Mouse (Mus musculus) CH12F3 (cell line): ENCODE data around the gene Gemin7.
"Not testable (repeated sequence)": the region's sequence is repeated elsewhere in the genome, so short reads cannot be mapped to it uniquely, and the experiment has no call there.

Source experiments
- in situ Hi-C: fragments of 300-500 bp; cut with MboI; formaldehyde crosslinking; loops from 2 replicates; pipeline ENCODE4 v1.14.3; 2020; ENCODE audit warnings: low sequenced_read_pairs

Gemin7 gene

DNA sequence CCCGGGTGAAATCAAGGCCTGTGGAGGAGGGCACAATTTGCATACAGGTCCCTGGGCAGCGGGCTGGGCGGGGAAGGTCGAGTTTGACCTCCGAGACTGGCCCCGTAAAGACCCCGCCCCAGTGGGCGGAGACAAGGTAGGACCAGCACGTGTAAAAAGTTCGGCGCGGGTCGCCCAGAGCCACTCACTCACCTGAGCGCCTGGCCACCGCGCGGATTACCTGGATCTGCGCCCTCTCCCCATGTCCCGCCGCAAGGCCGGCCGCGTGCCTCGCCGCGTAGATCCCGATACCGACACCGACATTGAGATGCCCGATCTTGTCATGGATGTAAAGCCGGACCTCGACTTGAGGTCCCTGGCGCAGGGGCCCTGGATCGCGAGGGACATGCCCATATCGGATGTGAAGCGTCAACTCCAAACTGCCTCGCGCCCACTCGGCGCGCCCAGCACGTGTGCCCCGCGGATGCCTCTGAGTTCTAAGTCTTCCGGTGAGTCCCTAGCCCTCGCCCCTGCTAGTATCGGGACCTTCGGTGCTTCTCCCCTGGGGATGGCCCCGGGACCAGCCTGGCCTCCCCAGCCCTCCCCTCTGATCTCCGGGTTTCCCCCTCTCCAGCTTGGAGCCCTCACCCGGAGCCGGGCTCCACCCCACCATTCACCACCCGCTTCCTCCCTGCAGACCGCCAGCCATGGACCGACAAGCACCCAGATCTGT, at the start of gene Gemin7, which contains the start of gene Zfp296:
Gene Gemin7, minus strand, starts transcription at position 455 of the 712 bp plus-strand sequence.
Gene Zfp296, plus strand, starts transcription at position 147 of the 712 bp plus-strand sequence.
- in situ Hi-C loops, result no loop called here

- in situ Hi-C loops, result no loop called here
Observed at GRCm38 (mm10) chr7:19623433-19623832, 46.0 kb upstream of the Gemin7 start.

- in situ Hi-C loops, result no loop called here
Observed at GRCm38 (mm10) chr7:19622241-19622640, 44.8 kb upstream of the Gemin7 start.

- in situ Hi-C loops, result no loop called here
Observed at GRCm38 (mm10) chr7:19620811-19621210, 43.4 kb upstream of the Gemin7 start.

- in situ Hi-C loops, result no loop called here
Observed at GRCm38 (mm10) chr7:19619004-19619801, 41.8 kb upstream of the Gemin7 start.

DNA sequence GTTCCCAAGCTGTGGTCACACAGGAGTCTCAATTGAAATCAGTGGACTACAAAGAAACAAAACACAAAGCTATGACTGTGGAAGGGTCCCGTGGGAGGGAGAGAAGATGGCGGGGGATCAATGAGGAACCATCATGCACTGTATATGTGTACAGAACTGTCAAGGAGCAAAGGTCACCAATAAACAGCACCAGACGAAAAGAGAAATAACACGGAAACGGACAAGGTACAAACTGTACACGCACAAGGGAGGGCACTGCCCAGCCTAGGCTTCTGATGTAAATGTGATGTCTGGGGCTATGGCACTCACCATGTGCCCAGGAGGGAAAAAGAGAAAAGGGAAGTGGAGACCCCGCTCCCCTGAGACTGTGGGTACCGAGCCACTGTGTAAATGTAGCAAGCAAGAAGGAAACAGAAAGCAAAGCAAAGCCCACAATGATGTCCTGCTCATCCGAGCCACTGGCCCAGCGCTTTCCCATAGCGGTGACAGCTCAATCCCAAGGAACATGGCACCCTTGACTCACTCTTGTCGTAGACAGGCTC, 37.7 kb upstream of the Gemin7 start:
- in situ Hi-C loops, result no loop called here

- in situ Hi-C loops, result no loop called here
Observed at GRCm38 (mm10) chr7:19610969-19611368, 33.6 kb upstream of the Gemin7 start.

DNA sequence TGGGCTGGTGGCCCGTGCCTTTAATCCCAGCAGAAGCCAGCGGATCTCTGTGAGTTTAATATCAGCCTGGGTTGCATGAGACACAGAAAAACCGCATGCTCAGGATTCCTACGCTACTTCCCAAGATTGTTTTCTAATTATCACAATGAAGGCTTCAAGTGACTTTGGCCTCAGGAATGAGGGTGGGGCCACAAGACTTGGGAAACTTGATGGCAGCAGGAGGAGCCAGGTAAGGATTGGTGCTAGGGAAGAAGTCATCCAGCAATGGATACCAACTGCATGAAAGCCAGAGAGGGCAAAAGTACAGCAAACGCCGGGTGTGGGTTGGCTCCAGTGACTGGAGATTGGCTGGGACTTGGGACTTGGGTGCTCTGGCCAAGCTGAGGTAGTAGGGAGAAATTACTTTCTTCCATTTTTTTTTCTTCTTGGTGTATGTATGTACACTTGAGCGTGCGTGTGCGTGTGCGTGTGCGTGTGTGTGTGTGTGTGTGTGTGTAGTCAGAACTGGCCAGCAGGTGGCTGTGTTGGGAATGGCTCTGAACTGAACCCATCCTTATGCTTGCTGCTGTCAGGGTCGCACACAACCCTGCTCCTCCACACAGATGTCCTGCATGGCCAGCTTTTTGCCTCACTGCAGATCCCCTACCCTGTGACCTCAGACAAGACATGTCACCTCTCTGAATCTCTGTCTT, 32.4 kb upstream of the Gemin7 start:
- in situ Hi-C loops, result no loop called here

- in situ Hi-C loops, result no loop called here
Observed at GRCm38 (mm10) chr7:19607291-19607690, 29.9 kb upstream of the Gemin7 start.

DNA sequence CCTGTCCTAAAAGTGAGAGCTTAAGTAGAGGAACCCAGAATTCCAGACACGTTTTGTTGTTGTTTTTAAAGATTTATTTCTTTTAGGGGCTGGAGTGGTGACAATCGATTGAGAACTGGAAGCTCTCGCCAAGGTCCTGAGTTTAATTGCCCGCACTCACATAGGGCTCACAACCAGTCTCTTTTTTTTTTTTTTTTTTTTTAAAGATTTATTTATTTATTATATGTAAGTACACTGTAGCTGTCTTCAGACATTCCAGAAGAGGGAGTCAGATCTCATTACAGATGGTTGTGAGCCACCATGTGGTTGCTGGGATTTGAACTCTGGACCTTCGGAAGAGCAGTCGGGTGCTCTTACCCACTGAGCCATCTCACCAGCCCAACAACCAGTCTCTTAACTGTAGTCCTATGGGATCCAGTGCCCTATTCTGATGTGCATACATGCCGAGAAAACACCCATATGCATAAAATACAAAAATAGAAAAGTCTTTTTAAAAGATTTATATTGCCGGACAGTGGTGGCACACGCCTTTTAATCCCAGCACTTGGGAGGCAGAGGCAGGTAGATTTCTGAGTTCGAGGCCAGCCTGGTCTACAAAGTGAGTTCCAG, 27.3 kb upstream of the Gemin7 start:
- in situ Hi-C loops, result not testable (repeated sequence)

DNA sequence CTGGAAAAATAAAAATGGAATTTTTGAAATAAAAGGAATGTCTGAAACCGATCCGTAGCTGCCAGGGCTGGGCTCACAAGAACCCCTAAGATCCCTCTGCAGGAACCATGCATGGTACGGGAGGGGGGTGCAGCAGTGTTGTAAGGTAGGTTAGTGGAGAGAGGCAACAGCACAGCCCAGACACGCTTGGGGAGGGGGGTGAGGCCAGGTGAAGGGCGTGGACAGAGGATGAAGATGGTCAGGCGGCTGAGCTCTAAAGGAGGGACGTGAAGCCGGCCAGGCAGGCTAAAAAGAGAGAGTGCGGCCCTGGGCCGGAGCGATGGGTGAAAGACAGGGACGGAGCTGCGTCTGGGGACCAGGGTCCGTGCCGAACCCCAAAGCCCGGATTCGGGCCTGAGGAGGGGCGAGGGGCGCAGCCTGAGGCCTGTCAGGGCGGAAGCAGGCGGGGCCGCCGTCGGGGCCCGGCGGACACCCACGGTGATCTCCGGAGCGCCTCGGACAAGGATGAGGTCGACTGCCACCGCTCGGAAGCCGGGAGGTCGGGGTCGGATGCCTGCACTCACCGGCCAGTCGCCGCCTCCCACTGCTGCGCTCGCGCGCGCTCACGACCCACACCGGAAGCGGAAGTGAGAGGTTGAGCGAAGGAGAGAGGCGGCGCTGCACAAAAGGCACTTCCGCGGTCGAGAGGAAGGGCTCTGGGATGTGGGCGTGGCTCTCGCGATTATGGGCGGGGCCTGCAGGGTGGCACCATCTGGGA, 26.6 kb upstream of the Gemin7 start, which contains the start of gene Clasrp:
Gene Clasrp, minus strand, starts transcription at position 638 of the 757 bp plus-strand sequence.
- in situ Hi-C loops, result no loop called here

DNA sequence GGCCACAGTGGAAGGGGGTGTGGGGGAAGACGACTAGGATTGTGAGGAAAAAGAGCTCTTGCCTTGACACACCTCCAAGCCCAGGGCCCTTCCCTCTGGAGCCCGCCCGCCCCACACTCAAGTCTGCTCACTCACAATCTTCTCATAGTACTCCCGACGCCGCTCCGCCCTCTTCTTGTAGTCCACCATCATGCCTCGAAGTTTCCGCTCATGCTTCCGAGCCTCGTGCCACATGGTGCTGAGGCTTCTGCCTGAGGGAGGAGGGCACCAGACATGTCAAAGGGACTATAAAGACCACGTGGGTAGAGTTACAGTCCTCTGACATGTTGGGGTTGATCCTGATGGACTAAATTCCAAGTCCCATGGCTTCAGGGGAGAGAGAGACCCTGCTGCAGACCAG, 25.7 kb upstream of the Gemin7 start:
- in situ Hi-C loops, result no loop called here

- in situ Hi-C loops, result no loop called here
Observed at GRCm38 (mm10) chr7:19600562-19600961, 23.2 kb upstream of the Gemin7 start.

GRCm38 (mm10) chr7:19593061-19593730, 15.8 kb upstream of the Gemin7 start:
- in situ Hi-C loops, result no loop called here

- in situ Hi-C loops, result no loop called here
Observed at GRCm38 (mm10) chr7:19589917-19590316, 12.5 kb upstream of the Gemin7 start.

GRCm38 (mm10) chr7:19589207-19589606, 11.8 kb upstream of the Gemin7 start:
- in situ Hi-C loops, result no loop called here

DNA sequence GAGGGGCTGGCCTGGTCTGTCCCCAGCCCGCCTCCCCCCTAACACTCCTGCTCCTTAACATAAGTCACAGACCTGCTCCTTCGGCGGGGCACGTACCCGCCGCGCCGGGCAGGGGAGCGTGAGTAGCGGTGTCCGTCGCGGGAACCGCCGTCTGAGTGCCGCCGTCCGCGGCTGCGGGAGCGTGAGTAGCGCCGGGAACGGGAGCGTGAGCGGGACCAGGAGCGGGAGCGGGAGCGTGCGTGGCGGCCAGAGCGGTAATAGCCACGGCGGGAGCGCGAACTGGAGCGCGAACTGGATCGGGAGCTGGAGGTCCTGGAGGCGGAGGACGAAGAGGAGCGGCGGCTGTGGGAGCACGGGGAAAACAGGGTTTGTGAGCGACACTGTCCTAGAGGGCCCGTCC, 8.9 kb upstream of the Gemin7 start:
- in situ Hi-C loops, result no loop called here

DNA sequence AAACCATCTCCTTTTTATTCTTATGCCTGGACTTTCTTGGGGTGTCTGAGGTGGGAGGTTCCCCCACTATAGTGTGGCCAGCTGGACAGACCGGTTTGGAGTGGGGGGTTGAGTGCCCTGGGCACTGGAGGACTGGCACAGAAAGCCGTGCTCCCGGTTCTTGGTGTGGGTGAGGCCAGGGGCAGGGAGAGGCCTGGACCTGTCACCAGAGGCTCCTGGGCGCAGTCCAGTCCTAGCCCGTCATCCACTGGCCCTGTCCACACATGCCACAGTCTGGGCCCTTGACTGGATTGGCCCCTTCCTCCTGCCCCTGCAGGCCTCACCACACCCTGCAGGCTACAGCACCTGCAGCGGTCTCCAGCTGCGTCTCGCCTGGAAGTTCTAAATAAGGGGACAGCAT, 3.2 kb upstream of the Gemin7 start:
- in situ Hi-C loops, result no loop called here

GRCm38 (mm10) chr7:19579751-19580150, 2.4 kb upstream of the Gemin7 start:
- in situ Hi-C loops, result no loop called here
